In genomic region chr11:44685129-44685528, GRCm38 (mm10) we compare ENCODE assay signal across 12 mouse cellular contexts.
DNase-seq lines count a peak whose midpoint lies in the region; ATAC-seq and TF ChIP-seq lines count a peak whose summit lies in the region.
"Had no signal": no experiment of that assay in that cellular context is flagged by ENCODE, and none has a peak within 500 bp of the region (broad histone marks: within the 10 kb centered on the region; RNA-seq: fewer than 3 reads in every experiment).

No protein-coding gene starts in this region.

- no peaks in the 10 kb centered on the region for H3K27me3 ChIP-seq in kidney, embryonic 14.5 days (ENCODE audit: control insufficient read depth, insufficient read depth, low read length)
- H3K27me3 ChIP-seq in limb, embryonic 12.5 days: no peaks in the 10 kb centered on the region

- no peak for TF ChIP-seq POLR2A in embryonic fibroblast, embryonic 13.5 days (IDR thresholded peaks at IDR 0.05; ENCODE audit: low read depth, low read length)

- peaks cover 10% of the 10 kb centered on the region; the same call in 1 of the 2 replicates for H3K4me1 ChIP-seq in kidney, embryonic 14.5 days (ENCODE audit: control insufficient read depth, insufficient read depth, low read length)
- peaks cover 42% of the 10 kb centered on the region for H3K4me1 ChIP-seq in brown adipose tissue, adult 24 weeks (ENCODE audit: control insufficient read depth, insufficient read depth, insufficient read length, low read length)
- peaks cover 8% of the 10 kb centered on the region for H3K4me1 ChIP-seq in embryonic fibroblast, embryonic 13.5 days (ENCODE audit: control insufficient read depth, insufficient read depth, low read length)
- peaks cover 63% of the 10 kb centered on the region for H3K4me1 ChIP-seq in limb, embryonic 12.5 days (replicated peaks)

- H3K9ac ChIP-seq in kidney, embryonic 14.5 days (ENCODE audit: low read depth, low read length): no peak overlapping the region
- no peak overlapping the region for H3K9ac ChIP-seq in limb, embryonic 12.5 days (replicated peaks)
- H3K9ac ChIP-seq: forebrain, embryonic 12.5 days; liver, embryonic 14.5 days had no signal

- no peaks in the 10 kb centered on the region for H3K36me3 ChIP-seq in kidney, embryonic 14.5 days (ENCODE audit: control insufficient read depth, insufficient read depth, low read length)
- H3K36me3 ChIP-seq in limb, embryonic 12.5 days: no peaks in the 10 kb centered on the region
- H3K36me3 ChIP-seq: forebrain, embryonic 12.5 days had no signal

- no peak for TF ChIP-seq CTCF in embryonic fibroblast, embryonic 13.5 days (IDR thresholded peaks at IDR 0.05; ENCODE audit: borderline replicate concordance, insufficient read depth, low read length)

- WGBS in kidney, embryonic 14.5 days: 53% methylated on average over 3 of the region's 3 CpGs
- 75% methylated on average over 3 of the region's 3 CpGs for WGBS in limb, embryonic 12.5 days

- peak overlapping the region; percentile 24 for H3K4me2 ChIP-seq in kidney, embryonic 14.5 days (replicated peaks; ENCODE audit: low read depth, low read length)
- peak overlapping the region; percentile 43; the same call in 1 of the 2 replicates for H3K4me2 ChIP-seq in limb, embryonic 12.5 days

- no peak for DNase-seq in kidney, adult 8-10 months
- no peak for DNase-seq in urinary bladder, postnatal 25 days (ENCODE audit: low spot score)
- DNase-seq in ovary, postnatal 36 days (ENCODE audit: low spot score): no peak
- no peak for DNase-seq in spleen, adult 12 weeks (ENCODE audit: low spot score)
- DNase-seq: layer of hippocampus, adult 9-11 months; thymus, adult 2 months had no signal

- no peak overlapping the region for H3K4me3 ChIP-seq in kidney, embryonic 14.5 days (ENCODE audit: low read length)
- 0 out of 2 replicates have a peak overlapping the region, but pooled peaks have one; percentile 3 for H3K4me3 ChIP-seq in brown adipose tissue, adult 24 weeks (ENCODE audit: insufficient read depth, low read depth, low read length)
- H3K4me3 ChIP-seq in embryonic fibroblast, embryonic 13.5 days (ENCODE audit: insufficient read depth, low read length): no peak overlapping the region
- no peak overlapping the region for H3K4me3 ChIP-seq in limb, embryonic 12.5 days (replicated peaks)
- H3K4me3 ChIP-seq: forebrain, embryonic 12.5 days had no signal

- no peak for ATAC-seq in kidney, embryonic 14.5 days (ENCODE audit: low FRiP score, low TSS enrichment)
- ATAC-seq in limb, embryonic 12.5 days (ENCODE audit: insufficient number of reproducible peaks, insufficient read depth, low FRiP score, low TSS enrichment, low read depth): no peak

- no peaks in the 10 kb centered on the region for H3K9me3 ChIP-seq in kidney, embryonic 14.5 days (ENCODE audit: control insufficient read depth, low read length)
- H3K9me3 ChIP-seq in limb, embryonic 12.5 days: no peaks in the 10 kb centered on the region
- H3K9me3 ChIP-seq: forebrain, embryonic 12.5 days had no signal

- peak overlapping the region; percentile 88 for H3K27ac ChIP-seq in kidney, embryonic 14.5 days (ENCODE audit: low read depth, low read length)
- peak overlapping the region; percentile 88 for H3K27ac ChIP-seq in brown adipose tissue, adult 24 weeks (replicated peaks; ENCODE audit: low read depth, low read length)
- H3K27ac ChIP-seq in embryonic fibroblast, embryonic 13.5 days (ENCODE audit: insufficient read depth, low read length): peak overlapping the region; percentile 90
- peak overlapping the region; percentile 26; the same call in 1 of the 2 replicates for H3K27ac ChIP-seq in limb, embryonic 12.5 days
- H3K27ac ChIP-seq: liver, embryonic 14.5 days had no signal

Comparison
In these comparisons a context has a peak if more than half of its experiments do, and no peak if none do; other contexts are left out.
1. H3K27ac ChIP-seq: peak in every context shown above with its lines; median percentile 90 in embryonic fibroblast, embryonic 13.5 days; 88 in kidney, embryonic 14.5 days; 88 in brown adipose tissue, adult 24 weeks; 26 in limb, embryonic 12.5 days.